Comparison of ENCODE assay signal across 9 mouse cellular contexts in the genomic region with DNA sequence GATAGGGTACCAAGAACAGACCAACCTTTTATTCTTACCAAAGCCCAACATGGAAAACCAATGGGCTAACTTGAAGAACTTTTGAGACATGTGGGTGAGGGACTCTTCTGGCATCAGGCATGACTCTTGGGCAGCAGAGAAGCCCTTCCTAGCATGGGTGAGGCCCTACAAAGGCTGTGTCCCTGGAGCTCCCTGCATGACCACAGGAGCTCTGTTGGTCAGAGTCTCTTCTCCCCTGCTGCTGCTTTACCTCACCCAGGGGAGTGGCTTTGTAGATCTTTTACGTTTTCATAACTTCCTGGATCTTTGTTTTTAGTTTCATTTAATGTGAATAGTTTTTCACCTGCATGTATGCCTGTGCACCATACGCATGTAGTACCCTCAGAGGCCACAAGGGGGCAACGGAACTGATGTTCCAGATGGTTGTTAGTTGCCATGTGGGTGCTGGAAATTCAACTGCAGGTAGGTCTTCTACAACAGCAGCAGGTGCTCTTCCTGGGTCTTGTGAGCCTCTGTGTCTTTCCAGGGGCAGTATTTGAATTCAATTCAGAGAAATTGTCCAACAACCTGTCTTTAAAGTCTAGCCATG.
DNase-seq lines count a peak whose midpoint lies in the region; ATAC-seq and TF ChIP-seq lines count a peak whose summit lies in the region.
"Had no signal": no experiment of that assay in that cellular context is flagged by ENCODE, and none has a peak within 500 bp of the region (broad histone marks: within the 10 kb centered on the region; RNA-seq: fewer than 3 reads in every experiment).

No protein-coding gene starts in this region.

- ATAC-seq in midbrain, embryonic 14.5 days (ENCODE audit: low FRiP score, low TSS enrichment) = no peak
- ATAC-seq in midbrain, embryonic 13.5 days = no peak
- peak; percentile 31; the same call in 1 of the 2 replicates for ATAC-seq in intestine, postnatal 0 days
- peak; percentile 74 for ATAC-seq in megakaryocyte progenitor cell, adult 5-6 weeks (replicated peaks; ENCODE audit: poor library complexity)

- peak; percentile 84 for TF ChIP-seq CTCF in intestine, postnatal 0 days (IDR thresholded peaks at IDR 0.05; ENCODE audit: low read depth)

- H3K4me2 ChIP-seq in midbrain, embryonic 14.5 days (ENCODE audit: low read length) = no peak overlapping the region
- no peak overlapping the region for H3K4me2 ChIP-seq in midbrain, embryonic 13.5 days (replicated peaks)
- no peak overlapping the region for H3K4me2 ChIP-seq in intestine, postnatal 0 days (replicated peaks; ENCODE audit: low read depth)
- H3K4me2 ChIP-seq: hindbrain, embryonic 15.5 days had no signal

- H3K4me3 ChIP-seq in midbrain, embryonic 14.5 days (replicated peaks; ENCODE audit: low read depth, low read length) = no peak overlapping the region
- no peak overlapping the region for H3K4me3 ChIP-seq in midbrain, embryonic 13.5 days (replicated peaks)
- H3K4me3 ChIP-seq in intestine, postnatal 0 days (ENCODE audit: low read depth, low read length) = no peak overlapping the region
- H3K4me3 ChIP-seq: hindbrain, embryonic 15.5 days had no signal

- H3K27me3 ChIP-seq in midbrain, embryonic 14.5 days (ENCODE audit: control insufficient read depth, insufficient read depth, low read length) = no peaks in the 10 kb centered on the region
- no peaks in the 10 kb centered on the region for H3K27me3 ChIP-seq in midbrain, embryonic 13.5 days
- no peaks in the 10 kb centered on the region for H3K27me3 ChIP-seq in intestine, postnatal 0 days (replicated peaks; ENCODE audit: control insufficient read depth, insufficient read depth, low read length)
- H3K27me3 ChIP-seq: hindbrain, embryonic 15.5 days had no signal

- no peak overlapping the region for H3K27ac ChIP-seq in midbrain, embryonic 14.5 days (replicated peaks; ENCODE audit: low read depth, low read length)
- no peak overlapping the region for H3K27ac ChIP-seq in midbrain, embryonic 13.5 days
- no peak overlapping the region for H3K27ac ChIP-seq in intestine, postnatal 0 days (ENCODE audit: low read depth, low read length)
- H3K27ac ChIP-seq: hindbrain, embryonic 15.5 days had no signal

- DNase-seq in cerebellum, adult 18-20 months = peak; percentile 21 to 31
- DNase-seq in cerebellum, adult 11-12 months = no peak
- peak; percentile 75 for DNase-seq in midbrain, embryonic 14.5 days
- peak; percentile 56 for DNase-seq in c-Kit-positive CD71-positive TER-119-positive erythroid progenitor cells, embryonic 14.5 days (ENCODE audit: low spot score)
- peak; percentile 8 to 27 for DNase-seq in thymus, adult 18-20 months

- WGBS in midbrain, embryonic 14.5 days = 76% methylated on average over 3 of the region's 3 CpGs
- WGBS in midbrain, embryonic 13.5 days = 77% methylated on average over 3 of the region's 3 CpGs
- 49% methylated on average over 3 of the region's 3 CpGs for WGBS in intestine, postnatal 0 days

- no peaks in the 10 kb centered on the region for H3K4me1 ChIP-seq in midbrain, embryonic 14.5 days (ENCODE audit: control insufficient read depth, insufficient read depth, low read length)
- no peaks in the 10 kb centered on the region for H3K4me1 ChIP-seq in midbrain, embryonic 13.5 days (replicated peaks)
- no peaks in the 10 kb centered on the region for H3K4me1 ChIP-seq in intestine, postnatal 0 days (replicated peaks; ENCODE audit: control insufficient read depth, insufficient read depth, low read length)
- H3K4me1 ChIP-seq: hindbrain, embryonic 15.5 days had no signal

- H3K9ac ChIP-seq in midbrain, embryonic 14.5 days (replicated peaks; ENCODE audit: low read length) = no peak overlapping the region
- no peak overlapping the region for H3K9ac ChIP-seq in midbrain, embryonic 13.5 days (replicated peaks)
- H3K9ac ChIP-seq in intestine, postnatal 0 days (ENCODE audit: low read depth, low read length) = no peak overlapping the region
- H3K9ac ChIP-seq: hindbrain, embryonic 15.5 days had no signal

- H3K9me3 ChIP-seq in midbrain, embryonic 14.5 days (ENCODE audit: control insufficient read depth, low read length) = no peaks in the 10 kb centered on the region
- no peaks in the 10 kb centered on the region for H3K9me3 ChIP-seq in midbrain, embryonic 13.5 days
- H3K9me3 ChIP-seq in intestine, postnatal 0 days (ENCODE audit: control insufficient read depth) = no peaks in the 10 kb centered on the region
- H3K9me3 ChIP-seq: hindbrain, embryonic 15.5 days had no signal

- peaks cover 98% of the 10 kb centered on the region for H3K36me3 ChIP-seq in midbrain, embryonic 14.5 days (ENCODE audit: control insufficient read depth, insufficient read depth, low read length)
- H3K36me3 ChIP-seq in midbrain, embryonic 13.5 days = peaks cover 89% of the 10 kb centered on the region
- H3K36me3 ChIP-seq in intestine, postnatal 0 days (ENCODE audit: control insufficient read depth, insufficient read depth) = peaks cover 86% of the 10 kb centered on the region

Comparison
In these comparisons a context has a peak if more than half of its experiments do, and no peak if none do; other contexts are left out.
1. ATAC-seq: peak in intestine, postnatal 0 days (single experiment) and megakaryocyte progenitor cell, adult 5-6 weeks (single experiment); none in midbrain, embryonic 14.5 days (single experiment) and midbrain, embryonic 13.5 days (single experiment).